Mouse (Mus musculus): ENCODE measurements around the gene Dnaaf3.
"Not testable (repeated sequence)": the region's sequence is repeated elsewhere in the genome, so short reads cannot be mapped to it uniquely, and the experiment has no call there.

The Dnaaf3 gene

DNA sequence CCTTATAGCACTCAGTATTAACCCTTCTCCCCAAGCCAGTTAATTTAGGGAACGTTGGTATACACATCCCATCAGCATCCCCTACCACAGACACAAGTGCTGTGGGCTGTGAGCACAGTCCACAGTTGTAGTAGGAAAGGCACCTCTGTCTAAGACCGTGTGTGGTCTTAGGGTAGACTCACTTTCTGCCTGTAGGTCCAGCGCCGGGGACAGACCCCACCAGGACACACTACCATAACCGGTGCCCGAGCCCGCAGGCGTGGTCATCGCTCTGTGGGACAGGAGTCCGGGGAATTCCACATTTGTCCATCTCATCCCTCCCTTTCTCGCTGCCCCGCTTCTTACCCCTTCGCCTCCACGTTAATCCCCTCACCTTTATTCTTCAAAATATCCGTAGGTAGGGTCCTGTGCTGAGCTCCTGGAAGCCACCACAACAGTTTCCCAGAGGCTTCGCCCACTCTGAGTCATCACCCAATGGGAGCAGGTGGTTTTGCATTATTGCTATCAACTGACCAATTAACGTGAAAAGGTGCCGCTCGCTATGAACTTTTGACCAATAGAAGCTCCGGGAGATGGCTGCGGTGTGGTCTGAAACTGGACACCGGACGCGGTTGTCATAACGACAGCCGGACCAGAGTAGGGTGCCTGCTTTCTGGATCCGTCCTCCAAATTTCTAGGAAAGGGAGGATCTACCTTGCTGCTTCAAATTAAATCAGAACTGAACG, at the start of gene Dnaaf3:
Gene Dnaaf3, minus strand, starts transcription at position 449 of the 725 bp plus-strand sequence.
- no peak for DNase-seq (ENCODE audit: low spot score)

DNA sequence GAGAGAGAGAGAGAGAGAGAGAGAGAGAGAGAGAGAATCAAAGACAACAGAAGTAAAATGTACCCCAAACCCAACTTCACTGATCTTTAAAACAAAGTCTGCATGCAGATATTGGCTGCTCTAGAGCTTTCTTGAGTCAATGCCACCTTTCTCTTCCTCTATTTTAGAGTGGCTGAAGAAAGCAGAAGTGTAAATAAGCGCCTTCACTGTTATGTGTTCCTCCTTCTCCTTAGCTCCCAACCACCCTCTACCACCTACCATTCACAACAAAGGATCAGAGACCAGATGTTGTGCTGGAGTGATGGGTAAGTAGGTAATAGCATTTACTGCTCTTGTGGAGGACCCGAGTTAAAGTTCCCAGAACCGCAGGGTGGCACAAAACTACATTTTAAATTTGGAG, 49.2 kb upstream of the Dnaaf3 start:
- DNase-seq (ENCODE audit: low spot score) = not testable (repeated sequence)

DNA sequence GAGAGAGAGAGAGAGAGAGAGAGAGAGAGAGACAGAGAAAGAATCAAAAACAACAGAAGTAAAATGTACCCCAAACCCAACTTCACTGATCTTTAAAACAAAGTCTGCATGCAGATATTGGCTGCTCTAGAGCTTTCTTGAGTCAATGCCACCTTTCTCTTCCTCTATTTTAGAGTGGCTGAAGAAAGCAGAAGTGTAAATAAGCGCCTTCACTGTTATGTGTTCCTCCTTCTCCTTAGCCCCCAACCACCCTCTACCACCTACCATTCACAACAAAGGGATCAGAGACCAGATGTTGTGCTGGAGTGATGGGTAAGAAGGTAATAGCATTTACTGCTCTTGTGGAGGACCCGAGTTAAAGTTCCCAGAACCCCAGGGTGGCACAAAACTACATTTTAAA, 40.1 kb upstream of the Dnaaf3 start:
- DNase-seq (ENCODE audit: low spot score) = not testable (repeated sequence)

DNA sequence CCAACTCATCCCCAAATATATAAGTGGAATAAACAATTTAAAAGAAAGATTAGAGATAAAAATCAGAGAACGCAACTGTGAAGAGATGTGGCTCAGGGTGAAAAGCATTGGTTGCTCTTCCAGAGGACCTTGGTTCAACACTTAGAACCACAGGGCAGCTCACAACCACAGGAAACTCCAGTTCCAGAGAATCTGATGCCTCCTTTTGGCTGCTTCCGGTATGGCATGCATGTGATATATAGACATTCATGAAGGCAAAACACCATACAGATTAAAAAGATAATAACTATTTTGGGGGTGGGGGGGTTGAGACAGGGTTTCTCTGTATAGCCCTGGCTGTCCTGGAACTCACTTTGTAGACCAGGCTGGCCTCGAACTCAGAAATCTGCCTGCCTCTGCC, 30.4 kb upstream of the Dnaaf3 start:
- DNase-seq (ENCODE audit: low spot score) = no peak

DNA sequence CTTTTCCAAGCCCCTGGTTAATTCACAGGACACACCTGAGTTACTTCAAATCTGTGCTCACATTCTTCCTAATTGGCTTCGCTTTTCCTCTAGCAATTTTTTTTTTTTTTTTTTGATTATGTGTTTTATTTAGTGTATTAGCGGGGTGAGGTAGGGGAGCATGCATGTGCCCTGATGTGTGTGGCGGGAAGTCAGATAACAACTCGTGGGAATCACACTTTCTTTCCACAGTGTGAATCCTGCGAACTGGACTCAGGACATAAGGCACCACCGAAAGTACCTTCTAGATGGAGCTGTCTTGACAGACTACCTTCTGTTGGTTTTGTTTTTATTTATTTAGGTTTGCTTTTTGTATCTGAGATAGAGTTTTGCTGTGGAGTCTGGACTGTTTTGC, 24.9 kb upstream of the Dnaaf3 start:
- DNase-seq (ENCODE audit: low spot score) = no peak

DNA sequence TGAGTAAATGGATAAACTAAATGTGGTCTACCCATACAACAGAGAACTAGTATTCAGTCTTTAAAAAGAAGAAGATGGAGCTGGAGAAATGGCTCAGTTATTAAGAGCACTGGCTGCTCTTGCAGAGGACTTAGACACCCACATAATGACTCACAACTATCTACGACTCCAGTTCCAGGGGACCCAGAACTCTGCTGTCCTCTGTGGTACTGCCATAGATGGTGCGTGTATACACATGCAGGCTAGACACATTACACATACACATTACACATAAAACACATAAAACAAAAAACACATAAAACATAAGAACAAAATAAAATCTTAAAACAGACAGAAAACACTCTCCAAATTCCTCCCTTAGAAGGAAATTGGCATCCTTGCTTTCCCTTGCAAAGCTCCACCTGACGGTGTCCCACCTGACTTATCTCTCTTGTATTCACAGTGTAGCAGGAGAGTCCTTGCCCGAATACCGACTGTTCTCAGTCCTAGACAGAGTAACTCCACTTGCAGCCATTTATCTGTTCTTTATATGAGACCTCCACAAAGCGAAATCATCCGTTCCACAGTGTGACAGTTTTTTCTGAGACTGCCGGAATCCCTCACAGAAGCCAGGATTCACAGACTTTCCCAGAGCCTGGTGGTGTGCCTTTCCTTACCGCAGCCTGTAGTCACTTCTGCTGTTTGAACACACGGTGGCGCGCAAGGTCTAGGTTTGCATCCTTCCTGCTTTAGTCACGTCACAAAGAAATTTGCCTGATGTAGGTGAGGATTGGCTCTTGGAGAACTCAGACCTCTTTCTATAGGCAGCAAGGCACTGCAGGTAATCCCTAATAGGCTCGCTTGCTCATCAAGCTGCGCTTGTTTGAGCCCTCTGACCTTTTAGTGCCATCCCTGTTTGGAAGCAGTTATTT, 24.3 kb upstream of the Dnaaf3 start:
- peak; percentile 84 for DNase-seq (ENCODE audit: low spot score)

DNA sequence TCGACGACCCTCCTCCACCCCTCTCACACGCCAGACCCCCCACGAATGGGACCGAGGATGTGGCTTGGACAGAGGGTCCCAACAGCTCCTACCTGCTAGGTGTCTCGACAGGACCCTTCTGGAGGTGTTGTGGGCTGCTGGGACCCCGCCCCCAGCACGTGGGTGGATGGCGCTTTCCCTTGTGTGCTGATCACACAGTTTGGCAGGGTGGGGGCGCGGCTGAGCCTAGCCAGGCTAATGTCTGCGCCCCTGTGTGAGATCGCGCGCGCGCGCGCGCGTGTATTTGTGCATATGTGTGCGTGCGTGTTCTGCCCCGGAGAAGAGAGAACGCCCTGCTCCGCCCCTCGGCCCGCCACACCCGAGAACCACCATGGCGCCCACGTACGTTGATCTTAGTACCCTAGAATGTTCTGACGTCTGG, 15.0 kb upstream of the Dnaaf3 start, which contains the start of gene Syt5:
Gene Syt5, minus strand, starts transcription at position 321 of the 421 bp plus-strand sequence.
- peak; percentile 78 for DNase-seq (ENCODE audit: low spot score)

DNA sequence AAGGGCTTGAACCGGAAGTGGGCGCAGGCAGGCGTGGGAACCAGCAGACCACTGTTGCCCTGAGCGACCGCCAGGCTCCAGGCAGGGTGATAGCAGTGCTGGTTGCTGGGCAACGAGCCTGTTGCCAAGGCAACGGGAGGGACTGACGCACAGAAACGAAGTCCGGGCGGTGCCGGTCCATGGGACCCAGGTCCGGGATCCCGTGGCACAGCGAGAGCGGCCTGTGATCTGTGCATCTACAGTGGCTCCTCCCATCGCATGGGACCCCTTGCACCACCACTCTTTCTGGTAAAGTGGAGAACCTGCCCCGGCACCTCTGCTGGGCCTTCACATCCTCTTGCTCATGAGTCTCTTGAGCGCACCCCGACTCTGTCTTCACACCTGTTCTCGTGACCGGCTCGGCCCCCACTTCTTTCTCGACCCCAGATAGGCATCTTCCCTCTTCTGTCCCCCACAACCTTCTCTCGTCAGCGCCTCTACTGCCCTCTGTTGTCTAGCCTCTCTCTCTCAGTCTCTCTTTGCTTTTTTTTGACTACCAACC, 14.4 kb upstream of the Dnaaf3 start:
- peak; percentile 92 for DNase-seq (ENCODE audit: low spot score)

DNA sequence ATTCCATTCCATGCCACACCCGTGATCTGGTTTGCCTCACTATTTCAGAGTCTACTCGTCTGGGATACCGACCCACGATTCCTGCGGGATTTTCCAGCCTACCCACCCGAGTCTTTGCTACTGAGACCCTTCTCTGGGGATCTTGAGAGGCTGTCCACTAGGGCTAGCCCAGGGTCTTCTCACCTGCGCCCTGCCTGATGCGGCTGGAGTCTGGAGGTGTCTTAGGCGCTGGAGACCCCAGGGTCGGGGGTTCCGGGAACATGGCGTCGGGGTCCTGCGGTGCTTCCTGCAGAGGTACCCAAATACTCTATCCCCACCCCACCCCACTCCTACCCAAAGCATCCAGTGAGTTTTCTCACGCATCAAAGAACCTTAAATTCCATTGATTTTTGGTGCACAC, 13.8 kb upstream of the Dnaaf3 start:
- no peak for DNase-seq (ENCODE audit: low spot score)

DNA sequence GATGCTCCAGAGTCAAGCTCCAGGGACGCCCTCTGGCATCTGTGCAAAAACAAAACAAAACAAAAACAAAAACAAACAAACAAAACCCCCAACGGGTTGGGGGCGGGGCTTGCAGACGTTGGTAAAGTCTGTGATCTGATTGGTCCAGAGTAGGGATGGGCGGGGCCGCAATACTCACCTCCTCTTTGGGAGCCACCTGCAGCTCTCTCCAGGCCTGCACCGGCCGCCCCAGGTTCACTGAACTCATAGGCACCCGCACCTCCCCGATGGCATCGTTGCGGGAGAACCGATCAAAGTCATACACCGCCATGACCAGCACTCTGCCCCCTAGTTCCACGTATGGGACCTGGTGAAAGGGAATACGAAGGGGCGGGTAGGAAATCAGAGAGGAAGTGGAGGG, 9.8 kb upstream of the Dnaaf3 start:
- DNase-seq (ENCODE audit: low spot score) = no peak

DNA sequence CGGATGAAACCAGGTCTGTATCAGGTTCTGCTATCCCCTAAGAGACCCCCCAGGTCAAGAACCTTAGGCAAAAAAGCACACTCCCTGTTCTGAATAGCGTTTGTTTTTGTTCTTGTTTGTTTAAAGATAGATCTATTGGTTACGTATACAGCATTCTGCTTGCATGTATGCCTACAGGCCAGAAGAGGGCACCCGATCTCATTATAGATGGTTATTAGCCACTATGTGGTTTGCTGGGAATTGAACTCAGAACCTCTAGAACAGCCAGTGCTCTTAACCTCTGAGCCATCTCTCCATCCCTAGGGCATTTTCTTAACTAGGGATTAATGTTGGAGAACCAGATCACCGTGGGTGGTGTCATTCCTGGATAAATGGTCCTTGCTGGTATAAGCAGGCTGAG, 9.1 kb upstream of the Dnaaf3 start:
- no peak for DNase-seq (ENCODE audit: low spot score)

DNA sequence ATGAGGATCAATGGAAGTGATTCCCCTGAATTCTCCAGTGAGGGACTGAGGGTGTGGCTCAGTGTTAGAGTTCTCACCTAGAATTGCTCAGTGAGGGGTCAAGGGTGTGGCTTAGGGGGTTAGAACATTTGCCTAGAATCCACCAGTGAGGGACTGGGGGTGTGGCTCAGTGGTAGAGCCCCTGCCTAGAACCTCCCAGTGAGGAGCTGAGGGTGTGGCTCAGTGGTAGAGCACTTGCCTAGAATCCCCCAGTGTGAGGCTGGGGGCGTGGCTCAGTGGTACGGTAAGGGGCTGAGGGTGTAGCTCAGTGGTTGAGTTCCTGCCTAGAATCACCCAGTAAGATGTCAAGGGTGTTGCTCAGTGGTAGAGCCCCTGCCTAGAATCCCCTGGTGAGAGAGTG, 6.8 kb upstream of the Dnaaf3 start:
- no peak for DNase-seq (ENCODE audit: low spot score)

DNA sequence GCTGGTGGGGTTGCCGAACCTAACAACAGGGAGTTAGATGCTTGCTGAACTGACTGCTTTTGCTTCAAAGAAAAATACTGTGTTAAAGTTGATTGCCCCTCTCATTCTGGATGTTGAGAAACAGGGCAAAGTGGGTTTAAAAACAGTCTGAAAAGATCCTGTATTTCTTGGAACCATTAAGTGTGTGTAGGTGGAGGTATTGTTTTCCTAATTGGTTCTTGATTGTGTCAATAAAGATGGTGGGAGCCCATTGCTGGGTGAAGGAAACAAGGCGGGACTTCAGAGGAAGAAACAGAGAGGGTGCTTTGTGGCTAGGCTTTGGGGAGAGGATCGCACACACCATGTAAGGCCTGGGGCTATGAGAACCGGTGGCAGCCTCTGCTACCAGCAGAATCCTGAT, 4.9 kb upstream of the Dnaaf3 start:
- no peak for DNase-seq (ENCODE audit: low spot score)

DNA sequence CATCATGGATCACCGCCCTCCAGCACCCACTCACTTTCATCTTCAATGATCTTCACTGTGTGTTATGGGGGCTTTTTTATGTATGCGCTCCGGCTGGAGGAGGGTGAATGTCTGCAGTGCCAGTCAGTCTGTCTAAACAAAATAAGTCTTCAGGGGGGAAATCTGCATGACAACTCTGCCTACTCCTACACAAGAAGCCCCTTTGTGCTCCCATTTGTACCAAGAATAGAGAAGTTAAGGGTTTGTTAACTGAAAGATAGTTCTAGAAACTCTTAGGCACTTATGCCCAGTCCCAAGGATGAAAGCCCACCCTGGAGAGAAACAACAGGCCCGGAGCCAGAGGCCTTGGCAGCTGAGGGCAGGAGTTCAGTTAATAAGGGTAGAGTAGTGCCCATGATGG, 4.1 kb upstream of the Dnaaf3 start:
- no peak for DNase-seq (ENCODE audit: low spot score)

DNA sequence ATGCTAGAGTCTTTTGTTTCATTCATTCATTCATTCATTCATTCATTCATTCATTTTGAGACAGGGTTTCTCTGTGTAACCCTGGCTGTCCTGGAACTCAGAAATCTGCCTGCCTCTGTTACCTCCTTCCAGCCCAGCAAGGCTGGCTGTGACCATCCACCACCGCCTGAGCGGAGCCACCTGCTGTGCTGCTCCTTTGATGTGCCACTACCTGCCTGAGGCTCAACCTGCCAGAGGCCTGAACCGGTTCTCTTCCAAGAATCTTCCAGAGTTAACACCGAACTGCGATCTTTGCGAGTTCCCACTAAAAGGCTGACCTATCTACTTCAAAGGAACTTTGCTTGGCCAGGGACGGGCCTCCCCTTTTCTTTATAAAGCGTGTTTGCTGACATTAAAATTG, 2.1 kb downstream of the Dnaaf3 start:
- not testable (repeated sequence) for DNase-seq (ENCODE audit: low spot score)

DNA sequence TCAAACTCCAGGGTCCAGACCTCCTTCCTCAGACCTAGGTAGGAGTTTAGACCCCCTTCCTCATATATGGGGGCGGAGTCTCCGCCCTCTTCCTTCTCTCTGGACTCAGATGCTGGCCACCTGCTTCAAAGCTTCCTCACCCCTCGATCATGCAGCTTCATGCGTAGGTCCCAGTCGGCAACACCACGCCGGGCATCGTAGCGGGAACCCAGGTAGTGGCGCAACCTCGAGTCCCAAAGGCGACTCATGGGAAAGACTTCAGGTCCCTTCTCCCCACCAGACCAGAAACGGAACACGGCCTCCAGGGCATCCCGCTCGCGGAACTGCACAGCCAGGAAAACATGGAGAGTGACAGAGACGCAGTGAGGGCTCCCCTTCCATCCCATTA, 5.0 kb downstream of the Dnaaf3 start:
- no peak for DNase-seq (ENCODE audit: low spot score)

DNA sequence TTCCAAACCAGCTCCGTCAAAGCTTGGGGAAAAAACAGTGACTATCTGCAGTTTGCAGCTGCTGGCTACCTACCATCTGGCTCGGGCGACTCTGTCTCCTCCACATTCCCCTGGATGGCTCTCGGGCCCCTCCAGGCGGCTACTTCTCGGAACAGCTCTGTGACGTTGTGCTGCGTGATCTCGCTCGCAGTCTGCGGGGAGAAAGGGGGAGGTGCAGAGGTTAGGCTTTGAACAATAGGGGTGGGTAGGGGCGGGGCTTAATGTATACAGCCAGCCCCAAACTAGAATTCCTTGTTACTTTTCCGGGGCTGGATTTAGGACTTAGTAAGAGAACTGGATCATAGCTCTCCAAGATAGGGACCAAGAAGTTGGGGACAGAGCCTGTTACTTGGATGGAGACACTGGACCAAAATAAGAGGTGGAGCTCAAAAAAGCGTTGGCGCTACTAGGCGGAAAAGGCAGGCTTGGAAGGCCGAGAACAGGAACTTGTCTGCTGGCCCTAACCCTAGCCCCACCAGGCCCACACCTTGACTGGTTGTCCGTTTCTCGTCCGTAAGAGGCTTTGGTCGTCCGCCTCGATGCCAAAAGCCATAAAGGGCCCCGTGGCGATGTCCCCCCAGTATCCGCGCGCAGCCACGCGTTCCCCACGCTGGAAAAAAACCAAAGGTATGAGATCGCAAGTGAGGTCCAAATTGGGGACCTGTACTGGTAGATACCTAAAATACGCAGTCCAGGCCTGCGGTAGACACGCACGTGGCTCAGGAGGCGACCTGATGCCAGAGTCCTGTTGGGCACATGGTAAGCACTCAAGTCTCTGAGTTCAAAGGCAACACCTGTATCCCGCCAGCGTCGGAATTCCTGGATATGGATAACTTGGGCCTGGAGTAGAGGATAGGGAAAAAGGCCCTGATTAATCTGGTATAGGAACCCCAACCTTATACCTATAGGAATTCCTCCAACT, 5.6 kb downstream of the Dnaaf3 start:
- DNase-seq (ENCODE audit: low spot score) = peak; percentile 75

DNA sequence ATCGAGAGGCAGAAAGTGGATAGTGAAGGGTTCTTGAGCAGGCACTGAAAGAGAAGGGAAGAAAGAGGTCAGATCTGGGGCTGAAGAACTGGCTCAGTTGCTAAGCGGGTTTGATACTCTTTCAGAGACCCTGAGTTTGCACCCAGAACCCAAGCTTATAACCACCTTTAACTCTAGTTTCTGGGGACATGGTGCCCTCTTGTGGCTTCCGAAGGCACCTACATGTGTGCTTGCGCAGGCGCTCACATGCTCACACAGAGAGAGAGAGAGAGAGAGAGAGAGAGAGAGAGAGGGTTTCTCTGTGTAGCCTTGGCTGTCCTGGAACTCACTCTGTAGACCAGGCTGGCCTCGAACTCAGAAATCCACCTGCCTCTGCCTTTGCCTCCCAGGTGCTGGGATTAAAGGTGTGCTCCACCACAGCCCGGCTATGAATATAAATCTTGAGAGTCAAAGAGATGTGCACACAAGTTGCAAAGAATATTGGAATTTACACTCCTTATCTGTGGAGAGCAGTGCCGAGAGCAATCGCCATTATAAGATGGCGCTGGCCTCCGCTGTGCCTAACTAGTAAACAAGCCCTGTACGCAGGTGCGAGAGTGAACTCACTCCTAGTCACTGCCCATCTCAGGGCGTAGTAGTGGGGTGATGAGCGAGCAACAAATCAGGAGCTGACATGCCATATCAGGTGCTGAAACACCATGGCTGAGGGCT, 7.9 kb downstream of the Dnaaf3 start, which contains the start of gene Tnni3:
Gene Tnni3, minus strand, starts transcription at position 18 of the 711 bp plus-strand sequence.
- DNase-seq (ENCODE audit: low spot score) = peak; percentile 52

DNA sequence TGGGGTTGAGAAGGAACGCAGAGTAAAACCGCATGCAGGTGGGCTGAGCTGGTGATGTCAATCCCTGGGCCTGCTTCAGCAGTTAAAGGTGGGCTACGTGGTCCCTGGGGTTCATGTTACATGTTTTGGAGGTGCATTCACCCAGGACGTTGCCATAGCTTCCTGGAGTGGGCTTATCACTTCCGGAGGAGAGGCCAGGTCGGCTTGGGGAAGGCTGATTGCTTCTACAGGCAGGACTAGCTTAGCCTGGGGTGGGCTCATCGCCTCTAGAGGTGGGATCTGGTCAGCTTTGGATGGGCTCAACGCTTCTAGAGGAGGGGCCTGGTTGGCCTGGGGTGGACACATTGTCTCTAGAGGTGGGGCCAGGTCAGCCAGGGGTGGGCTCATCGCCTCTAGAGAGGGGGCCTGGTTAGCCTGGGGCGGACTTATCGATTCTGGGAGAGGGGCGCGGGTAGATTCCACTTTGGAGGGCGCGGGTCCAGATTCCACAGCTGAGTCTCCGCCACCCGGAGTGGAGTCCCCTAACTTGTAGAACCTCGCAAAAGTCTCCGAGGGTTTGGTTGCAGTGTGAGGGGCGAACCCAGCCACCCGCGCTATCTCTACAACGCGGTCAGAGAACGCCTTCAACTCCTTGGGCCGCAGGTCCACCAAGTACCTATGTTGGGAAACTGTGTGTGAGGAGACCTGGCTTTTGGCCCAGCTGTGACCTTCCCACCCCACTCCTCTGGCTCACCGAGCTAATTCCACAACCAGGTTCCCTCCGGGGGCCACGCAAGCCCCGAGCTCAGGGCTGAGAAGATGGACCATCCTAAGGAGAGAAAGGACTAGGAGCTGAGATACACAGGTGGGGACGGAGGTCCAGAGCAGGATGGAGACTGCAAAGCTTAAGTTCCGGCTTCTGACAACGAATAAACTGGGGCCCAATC, 8.8 kb downstream of the Dnaaf3 start:
- no peak for DNase-seq (ENCODE audit: low spot score)

DNA sequence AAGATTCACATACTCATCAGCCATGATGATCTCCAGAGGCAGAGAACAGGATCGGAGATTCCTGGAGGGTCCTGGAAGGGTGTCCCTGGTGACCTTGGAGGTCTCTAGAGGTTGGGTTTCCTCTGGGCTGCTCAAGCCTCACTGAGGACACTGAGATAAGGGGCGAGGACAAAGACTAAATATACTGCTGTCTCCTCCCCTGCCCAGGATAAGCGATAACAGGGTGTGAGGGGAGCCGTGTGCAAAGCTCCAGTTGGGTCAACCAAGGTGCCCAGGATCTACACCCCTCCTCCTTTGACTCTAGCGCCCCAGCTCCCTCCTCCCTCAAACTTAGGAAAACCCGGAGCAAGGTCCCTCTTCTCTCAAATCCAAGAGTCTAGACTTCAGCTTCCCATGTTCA, 10.0 kb downstream of the Dnaaf3 start:
- no peak for DNase-seq (ENCODE audit: low spot score)

All from layer of hippocampus, adult 11-12 months (tissue).